Mouse (Mus musculus) kidney, embryonic 14.5 days (tissue): ENCODE measurements at regions not wholly inside any gene's neighbourhood (a gene's known extent, or its start where the extent isn't known, plus 50 kb on each side); places are given as distances from the start of the nearest gene placed in this dataset.
"Not testable (repeated sequence)": the region's sequence is repeated elsewhere in the genome, so short reads cannot be mapped to it uniquely, and the experiment has no call there.

Source experiments
- ATAC-seq: fragments of 200-750 bp; cut with Nextera tagmentation; 2 replicates; pipeline ENCODE4 v1.8.0; 2017; ENCODE audit warnings: moderate number of reproducible peaks, mild to moderate bottlenecking, moderate TSS enrichment, moderate library complexity; ENCODE audit not compliant: low FRiP score, low TSS enrichment
- H3K27ac ChIP-seq: fragments of 300-500 bp; sonication (generic); 2 replicates; pipeline ENCODE4 v1.5.1; 2014; ENCODE audit warnings: low read depth, mild to moderate bottlenecking, low read length, moderate library complexity, mixed read lengths
- H3K27me3 ChIP-seq: fragments of 300-500 bp; sonication (generic); 2 replicates; pipeline ENCODE4 v1.6.1; 2014; ENCODE audit warnings: mild to moderate bottlenecking, low read length; ENCODE audit not compliant: control insufficient read depth, insufficient read depth
- H3K36me3 ChIP-seq: fragments of 300-500 bp; sonication (generic); 2 replicates; pipeline ENCODE4 v1.6.1; 2014; ENCODE audit warnings: low read length, mixed read lengths; ENCODE audit not compliant: control insufficient read depth, insufficient read depth
- H3K4me1 ChIP-seq: fragments of 300-500 bp; sonication (generic); 2 replicates; pipeline ENCODE4 v1.6.1; 2014; ENCODE audit warnings: low read length, mixed read lengths; ENCODE audit not compliant: control insufficient read depth, insufficient read depth
- H3K4me2 ChIP-seq: fragments of 300-500 bp; sonication (generic); replicated peaks from 2 replicates; pipeline ENCODE4 v1.6.1; 2014; ENCODE audit warnings: low read depth, mild to moderate bottlenecking, low read length
- H3K4me3 ChIP-seq: fragments of 300-500 bp; sonication (generic); 2 replicates; pipeline ENCODE4 v1.5.1; 2014; ENCODE audit warnings: mild to moderate bottlenecking, low read length
- H3K9ac ChIP-seq: fragments of 300-500 bp; sonication (generic); 2 replicates; pipeline ENCODE4 v1.6.1; 2014; ENCODE audit warnings: low read depth, mild to moderate bottlenecking, low read length, moderate library complexity
- H3K9me3 ChIP-seq: fragments of 300-500 bp; sonication (generic); 2 replicates; pipeline ENCODE4 v1.6.1; 2016; ENCODE audit warnings: low read length; ENCODE audit not compliant: control insufficient read depth
- WGBS: fragments of 180-500 bp; shearing (Covaris S2); extraction: QIAGEN DNeasy Blood & Tissue Kit; methylation state at CpG from one replicate; pipeline ENCODE4 v1.1.7; 2014; 5-methylcytosine and 5-hydroxymethylcytosine counted together

GRCm38 (mm10) chr12:19387706-19388105 is 566.6 kb upstream of the Gm21863 start:
- not testable (repeated sequence) for H3K27me3 ChIP-seq, H3K4me2 ChIP-seq, H3K27ac ChIP-seq, ATAC-seq, H3K36me3 ChIP-seq, H3K9me3 ChIP-seq, H3K4me1 ChIP-seq
- Histone ChIP-seq H3K9ac (peak overlapping the region; percentile 66), H3K4me3 (peak overlapping the region; percentile 43)
- WGBS: 2% methylated on average over 13 of the region's 53 CpGs
